Mouse (Mus musculus): ENCODE data around the gene Fam107b. TPM values are rescaled to one million over a fixed set of nuclear protein-coding genes. Genes with fewer than 3 reads are reported as not detected.
"Not testable (repeated sequence)": the region's sequence is repeated elsewhere in the genome, so short reads cannot be mapped to it uniquely, and the experiment has no call there.

The Fam107b gene
- polyA plus RNA-seq, 1 experiment from 2014 or later = 44.7 TPM

- no peak overlapping the region for H3K27ac ChIP-seq
- 86% methylated on average over 2 of the region's 2 CpGs for WGBS
- ATAC-seq = no peak
- H3K9me3 ChIP-seq = no peaks in the 10 kb centered on the region
- H3K27me3 ChIP-seq (replicated peaks) = no peaks in the 10 kb centered on the region
- H3K4me3 ChIP-seq (replicated peaks) = no peak overlapping the region
- no peaks in the 10 kb centered on the region for H3K36me3 ChIP-seq
- peaks cover 6% of the 10 kb centered on the region; the same call in 1 of the 2 replicates for H3K4me1 ChIP-seq (replicated peaks)
- no peak overlapping the region for H3K9ac ChIP-seq
- no peak overlapping the region for H3K4me2 ChIP-seq (replicated peaks)
These were observed 139.6 kb downstream of the Fam107b start for GRCm38 (mm10) chr2:3709882-3710281.

DNA sequence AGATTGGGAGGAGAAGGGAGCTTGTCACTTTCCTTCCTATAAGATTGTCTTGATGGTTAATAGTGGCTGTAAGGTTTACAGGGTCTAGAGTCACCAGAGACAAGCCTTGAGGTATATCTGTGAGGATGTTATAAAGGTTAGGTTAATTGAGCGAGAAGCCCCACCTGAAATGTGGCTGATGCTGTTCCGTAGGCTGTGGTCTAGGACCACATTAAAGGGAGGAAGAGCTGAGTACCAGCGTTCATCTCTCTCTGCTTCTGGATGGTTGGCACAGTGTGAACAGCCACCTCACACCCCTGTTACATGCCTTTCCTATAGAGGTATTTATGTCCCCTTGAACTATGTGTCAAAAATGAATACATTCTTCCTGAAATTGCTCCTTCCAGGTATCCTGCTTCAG, 140.2 kb downstream of the Fam107b start:
- no peaks in the 10 kb centered on the region for H3K36me3 ChIP-seq
- 86% methylated on average over 3 of the region's 3 CpGs for WGBS
- H3K9me3 ChIP-seq = no peaks in the 10 kb centered on the region
- H3K9ac ChIP-seq = no peak overlapping the region
- H3K27ac ChIP-seq = no peak overlapping the region
- ATAC-seq = no peak
- no peaks in the 10 kb centered on the region for H3K27me3 ChIP-seq (replicated peaks)
- H3K4me3 ChIP-seq (replicated peaks) = no peak overlapping the region
- no peak overlapping the region for H3K4me2 ChIP-seq (replicated peaks)
- H3K4me1 ChIP-seq (replicated peaks) = peaks cover 6% of the 10 kb centered on the region; the same call in 1 of the 2 replicates

- Histone ChIP-seq H3K27ac (peak overlapping the region; percentile 55; the same call in 1 of the 2 replicates), H3K4me2 (replicated peaks) (peak overlapping the region; percentile 90), H3K27me3 (replicated peaks) (no peaks in the 10 kb centered on the region), H3K9me3 (no peaks in the 10 kb centered on the region), H3K4me1 (replicated peaks) (peaks cover 17% of the 10 kb centered on the region), H3K36me3 (no peaks in the 10 kb centered on the region), H3K9ac (no peak overlapping the region), H3K4me3 (replicated peaks) (no peak overlapping the region)
- ATAC-seq = peak; percentile 24
- 49% methylated on average over 3 of the region's 3 CpGs for WGBS
These were observed 142.2 kb downstream of the Fam107b start for GRCm38 (mm10) chr2:3712369-3713042.

DNA sequence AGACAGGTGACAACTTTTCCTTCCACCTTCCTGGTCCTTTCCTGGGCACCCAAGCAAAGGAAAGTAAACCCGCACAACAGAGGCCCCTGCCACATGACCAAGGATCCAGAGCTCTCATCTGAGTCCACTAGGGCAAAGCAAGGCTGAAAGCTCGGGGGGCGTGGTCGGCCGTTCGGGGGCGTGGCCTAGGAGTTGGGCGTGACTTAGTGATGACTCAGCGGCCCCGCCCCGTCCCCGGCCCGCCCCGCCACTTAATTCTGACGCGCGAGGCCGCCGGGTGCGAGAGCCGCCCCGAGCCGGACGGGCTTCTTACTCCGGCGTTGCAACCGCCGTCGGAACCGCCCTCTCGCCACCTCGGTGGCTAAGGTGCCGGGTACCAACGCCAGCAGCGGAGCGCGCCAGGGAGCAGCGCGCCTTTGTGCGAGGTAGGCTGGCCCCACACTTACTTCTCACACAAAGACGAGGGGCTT, 143.0 kb downstream of the Fam107b start:
- Histone ChIP-seq H3K9ac (peak overlapping the region; percentile 96), H3K36me3 (no peaks in the 10 kb centered on the region), H3K4me3 (replicated peaks) (peak overlapping the region; percentile 96), H3K9me3 (no peaks in the 10 kb centered on the region), H3K4me1 (replicated peaks) (peaks cover 17% of the 10 kb centered on the region), H3K4me2 (replicated peaks) (peak overlapping the region; percentile 90), H3K27ac (peak overlapping the region; percentile 79), H3K27me3 (replicated peaks) (no peaks in the 10 kb centered on the region)
- peak; percentile 95 for ATAC-seq
- WGBS = under 1% methylated on average over 41 of the region's 41 CpGs

DNA sequence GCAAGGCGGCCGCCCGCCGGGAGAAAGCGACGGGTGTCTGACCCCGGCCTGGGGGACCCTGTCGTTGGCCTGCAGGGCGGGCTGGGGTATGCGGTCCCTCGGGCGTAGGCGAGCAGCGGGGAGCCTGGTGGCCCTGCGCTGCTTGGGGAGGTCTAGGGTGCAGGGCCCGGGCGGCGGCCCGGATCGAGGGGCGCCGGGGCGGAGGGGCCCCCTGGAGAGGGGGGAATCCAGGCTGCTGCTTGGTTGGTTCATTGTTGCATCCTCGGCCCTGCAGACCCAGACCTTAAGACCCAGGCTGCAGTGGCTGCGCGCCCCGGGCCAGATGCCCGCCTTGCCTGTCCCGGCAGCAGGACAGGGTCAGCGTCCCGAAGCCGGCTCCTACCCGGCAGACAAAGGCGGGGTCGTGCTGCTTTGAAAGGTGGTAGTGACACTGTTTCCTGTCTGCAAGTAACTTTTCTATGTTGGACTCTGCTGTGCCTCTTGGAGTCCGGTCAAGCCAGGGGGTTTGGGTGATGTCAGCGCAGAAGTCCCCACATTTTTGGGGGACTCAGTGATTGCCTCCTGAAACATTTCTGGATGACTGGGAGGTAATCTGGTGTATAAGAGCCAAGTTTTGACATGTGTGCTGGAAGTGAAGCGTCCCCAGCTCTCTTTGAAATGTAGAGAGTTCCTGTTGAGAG, 143.5 kb downstream of the Fam107b start:
- peak overlapping the region; percentile 96 for H3K4me3 ChIP-seq (replicated peaks)

GRCm38 (mm10) chr2:3714511-3714910, 144.2 kb downstream of the Fam107b start:
- peak overlapping the region; percentile 96 for H3K9ac ChIP-seq
- ATAC-seq = no peak

More for the DNA sequence above, 143.5 kb downstream of the Fam107b start:
- peak overlapping the region; percentile 90 for H3K4me2 ChIP-seq (replicated peaks)
- H3K36me3 ChIP-seq = no peaks in the 10 kb centered on the region
- WGBS = under 1% methylated on average over 38 of the region's 38 CpGs
- peak; percentile 68 for ATAC-seq
- peak overlapping the region; percentile 96 for H3K9ac ChIP-seq
- H3K27ac ChIP-seq = peak overlapping the region; percentile 79
- H3K27me3 ChIP-seq (replicated peaks) = no peaks in the 10 kb centered on the region
- peaks cover 17% of the 10 kb centered on the region for H3K4me1 ChIP-seq (replicated peaks)
- no peaks in the 10 kb centered on the region for H3K9me3 ChIP-seq

DNA sequence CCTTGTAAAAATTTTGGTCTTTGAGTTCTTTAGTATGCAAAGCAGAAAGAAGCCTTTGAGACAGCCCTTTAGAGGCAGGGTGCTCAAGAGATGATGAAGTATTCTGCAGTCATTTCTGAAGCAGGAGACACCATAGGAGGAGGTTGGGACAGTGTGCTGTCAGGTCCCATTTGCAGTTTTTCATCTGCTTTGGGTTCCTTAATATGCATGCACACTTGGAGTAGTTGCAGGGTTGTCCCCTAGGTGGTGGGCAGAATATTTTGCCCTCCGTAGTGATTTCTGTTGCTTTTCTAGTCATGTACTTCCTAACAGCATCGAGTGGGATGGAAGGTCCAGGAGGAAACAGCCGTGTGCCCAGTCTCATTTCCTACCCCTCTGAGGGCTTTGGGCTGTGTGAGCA, 145.1 kb downstream of the Fam107b start:
- H3K9me3 ChIP-seq = no peaks in the 10 kb centered on the region
- 53% methylated on average over 3 of the region's 3 CpGs for WGBS
- peaks cover 17% of the 10 kb centered on the region for H3K4me1 ChIP-seq (replicated peaks)
- no peak overlapping the region for H3K4me3 ChIP-seq (replicated peaks)
- no peak overlapping the region for H3K9ac ChIP-seq
- H3K27me3 ChIP-seq (replicated peaks) = no peaks in the 10 kb centered on the region
- H3K27ac ChIP-seq = no peak overlapping the region
- H3K36me3 ChIP-seq = no peaks in the 10 kb centered on the region
- ATAC-seq = no peak
- H3K4me2 ChIP-seq (replicated peaks) = peak overlapping the region; percentile 38

More at GRCm38 (mm10) chr2:3714511-3714910, 144.2 kb downstream of the Fam107b start:
- WGBS = 37% methylated on average over 1 of the region's 1 CpGs
- no peaks in the 10 kb centered on the region for H3K27me3 ChIP-seq (replicated peaks)
- H3K27ac ChIP-seq = no peak overlapping the region
- peak overlapping the region; percentile 90 for H3K4me2 ChIP-seq (replicated peaks)
- no peaks in the 10 kb centered on the region for H3K9me3 ChIP-seq
- H3K36me3 ChIP-seq = no peaks in the 10 kb centered on the region
- peaks cover 17% of the 10 kb centered on the region for H3K4me1 ChIP-seq (replicated peaks)
- H3K4me3 ChIP-seq (replicated peaks) = peak overlapping the region; percentile 96

DNA sequence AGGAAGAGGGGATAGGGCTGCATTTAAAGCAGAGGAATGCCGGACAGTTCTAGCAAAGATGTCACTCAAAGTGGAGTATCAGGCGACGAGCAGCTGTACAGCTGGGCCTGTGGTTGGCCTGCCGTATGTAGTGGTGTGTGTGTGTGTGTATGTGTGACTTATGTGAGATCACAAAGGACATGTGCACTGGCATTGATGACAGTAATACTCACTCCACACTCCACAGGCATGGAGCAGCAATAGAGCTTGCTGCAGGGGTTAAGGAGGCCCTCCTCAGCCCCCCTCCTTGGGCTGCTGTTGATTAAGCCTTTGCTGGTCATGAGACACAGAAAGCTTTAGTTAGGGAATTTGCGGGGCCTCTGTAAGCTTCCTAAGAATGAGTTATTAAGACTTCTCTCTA, 147.0 kb downstream of the Fam107b start:
- Histone ChIP-seq H3K27me3 (replicated peaks) (no peaks in the 10 kb centered on the region), H3K4me3 (replicated peaks) (no peak overlapping the region), H3K9ac (no peak overlapping the region), H3K4me1 (replicated peaks) (peaks cover 19% of the 10 kb centered on the region), H3K27ac (no peak overlapping the region), H3K9me3 (no peaks in the 10 kb centered on the region), H3K4me2 (replicated peaks) (no peak overlapping the region), H3K36me3 (no peaks in the 10 kb centered on the region)
- 60% methylated on average over 5 of the region's 5 CpGs for WGBS
- ATAC-seq = no peak

- no peak overlapping the region for H3K9ac ChIP-seq
- no peaks in the 10 kb centered on the region for H3K27me3 ChIP-seq (replicated peaks)
- no peaks in the 10 kb centered on the region for H3K9me3 ChIP-seq
- no peak for ATAC-seq
- no peak overlapping the region for H3K4me3 ChIP-seq (replicated peaks)
- no peak overlapping the region for H3K4me2 ChIP-seq (replicated peaks)
- H3K27ac ChIP-seq = no peak overlapping the region
- H3K4me1 ChIP-seq (replicated peaks) = peaks cover 19% of the 10 kb centered on the region
- 71% methylated on average over 4 of the region's 4 CpGs for WGBS
- H3K36me3 ChIP-seq = no peaks in the 10 kb centered on the region
These were observed 147.6 kb downstream of the Fam107b start for GRCm38 (mm10) chr2:3717847-3718246.

DNA sequence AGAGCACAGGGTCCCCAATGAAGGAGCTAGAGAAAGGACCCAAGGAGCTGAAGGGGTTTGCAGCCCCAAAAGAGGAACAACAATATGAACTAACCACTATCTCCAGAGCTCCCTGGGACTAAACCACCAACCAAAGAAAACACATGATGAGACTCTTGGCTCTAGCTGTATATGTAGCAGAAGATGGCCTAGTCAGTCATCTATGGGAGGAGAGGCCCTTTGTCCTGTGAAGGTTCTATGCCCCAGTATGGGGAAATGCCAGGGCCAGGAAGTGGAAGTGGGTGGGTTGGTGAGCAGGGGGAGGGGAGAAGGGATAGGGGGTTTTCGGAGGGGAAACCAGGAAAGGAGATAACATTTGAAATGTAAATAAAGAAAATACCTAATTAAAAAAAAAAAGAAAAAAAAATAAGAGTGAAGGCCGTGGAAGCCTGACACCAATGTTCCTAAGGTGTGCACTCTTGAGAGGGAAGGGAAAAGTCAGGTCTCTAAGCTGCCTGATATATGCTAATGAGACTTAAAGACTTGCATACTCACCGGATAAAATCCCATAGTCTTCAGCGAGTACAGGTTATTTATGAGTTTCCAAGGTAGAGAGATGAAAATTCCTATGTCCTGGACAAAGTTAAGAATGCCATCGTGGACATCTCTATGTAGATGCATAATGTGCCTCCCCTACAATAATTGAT, 149.3 kb downstream of the Fam107b start:
- peaks cover 15% of the 10 kb centered on the region for H3K4me1 ChIP-seq (replicated peaks)
- WGBS = 76% methylated on average over 5 of the region's 5 CpGs
- H3K27me3 ChIP-seq (replicated peaks); H3K36me3 ChIP-seq; H3K4me3 ChIP-seq (replicated peaks); H3K27ac ChIP-seq; ATAC-seq; H3K4me2 ChIP-seq (replicated peaks); H3K9ac ChIP-seq; H3K9me3 ChIP-seq: not testable (repeated sequence)

GRCm38 (mm10) chr2:3721107-3721506, 150.8 kb downstream of the Fam107b start:
- Histone ChIP-seq H3K36me3 (no peaks in the 10 kb centered on the region), H3K4me2 (replicated peaks) (no peak overlapping the region), H3K27me3 (replicated peaks) (no peaks in the 10 kb centered on the region), H3K9ac (no peak overlapping the region), H3K9me3 (no peaks in the 10 kb centered on the region), H3K4me1 (replicated peaks) (peaks cover 7% of the 10 kb centered on the region; the same call in 1 of the 2 replicates), H3K4me3 (replicated peaks) (no peak overlapping the region), H3K27ac (no peak overlapping the region)
- 86% methylated on average over 5 of the region's 5 CpGs for WGBS
- no peak for ATAC-seq

DNA sequence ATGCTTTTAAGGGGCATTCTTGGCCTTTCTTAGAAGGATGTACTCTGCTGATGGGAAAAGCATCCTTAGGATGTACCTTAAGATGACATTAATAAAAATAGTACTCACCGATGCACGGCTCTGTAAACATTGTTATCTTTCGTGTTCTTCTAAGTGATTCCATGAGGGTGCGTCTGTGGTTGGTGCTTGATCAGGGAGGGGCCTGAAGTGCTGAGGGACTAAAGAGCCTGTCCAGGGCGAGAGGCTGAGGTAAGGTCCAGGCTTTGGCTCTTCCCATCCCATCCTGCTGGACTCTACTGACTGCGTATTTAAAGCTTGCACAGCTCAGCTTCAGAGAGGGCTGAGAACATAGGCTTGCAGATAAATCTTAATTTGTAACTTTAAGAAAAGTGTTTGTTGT, 151.7 kb downstream of the Fam107b start:
- peaks cover 12% of the 10 kb centered on the region; the same call in 1 of the 2 replicates for H3K4me1 ChIP-seq (replicated peaks)
- no peak overlapping the region for H3K9ac ChIP-seq
- ATAC-seq = no peak
- H3K36me3 ChIP-seq = no peaks in the 10 kb centered on the region
- H3K4me2 ChIP-seq (replicated peaks) = no peak overlapping the region
- H3K27me3 ChIP-seq (replicated peaks) = no peaks in the 10 kb centered on the region
- no peak overlapping the region for H3K27ac ChIP-seq
- H3K9me3 ChIP-seq = no peaks in the 10 kb centered on the region
- WGBS = 55% methylated on average over 6 of the region's 6 CpGs
- H3K4me3 ChIP-seq (replicated peaks) = no peak overlapping the region
